Mouse (Mus musculus) erythroblast, embryonic 14.5 days (primary cell): ENCODE results near the gene Rasa1.

ENCODE experiments used
- GATA1 ChIP-seq: IDR thresholded peaks from 2 replicates; pipeline ENCODE4 v1.6.1; 2012; ENCODE audit warnings: low read length, inconsistent platforms, mixed read lengths
- TAL1 ChIP-seq: IDR thresholded peaks from 3 replicates; pipeline ENCODE4 v1.6.1; 2012; ENCODE audit warnings: low read length, inconsistent platforms, mixed read lengths

DNA sequence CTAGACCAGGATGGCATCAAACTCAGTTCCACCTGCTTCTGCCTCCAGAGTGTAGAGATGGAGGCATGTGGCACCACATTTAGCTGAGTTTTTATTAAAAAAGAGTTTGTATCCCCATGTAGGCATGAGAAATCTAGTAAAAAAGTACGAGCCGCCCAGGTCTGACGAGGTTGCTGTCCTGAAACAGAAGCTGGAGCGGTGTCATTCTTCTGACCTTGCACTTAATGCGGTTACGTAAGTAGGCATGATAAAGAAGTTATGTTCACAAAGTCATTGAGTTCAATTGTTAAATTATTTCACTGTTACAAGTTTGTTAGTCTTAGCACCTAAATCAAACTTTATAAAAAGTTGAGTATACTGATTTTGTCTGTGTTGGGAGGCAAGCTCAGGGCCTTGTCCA lies 80.3 kb downstream of the Rasa1 start:
- no peak for TF ChIP-seq GATA1
- TF ChIP-seq TAL1, result no peak
